Mouse (Mus musculus) megakaryocyte, embryonic 14.5 days (primary cell): ENCODE data around the gene Polr2l. TPM values are rescaled to one million over a fixed set of nuclear protein-coding genes. Genes with fewer than 3 reads are reported as not detected.

ENCODE experiments used
- H3K27me3 ChIP-seq: replicated peaks from 2 replicates; pipeline ENCODE3; 2012; ENCODE audit warnings: inconsistent platforms
- H3K36me3 ChIP-seq: replicated peaks from 2 replicates; pipeline ENCODE3; 2012; ENCODE audit warnings: low read length, inconsistent platforms, mixed read lengths
- H3K4me1 ChIP-seq: 2 replicates; pipeline ENCODE4 v1.6.1; 2012; ENCODE audit warnings: inconsistent platforms
- H3K4me3 ChIP-seq: replicated peaks from 2 replicates; pipeline ENCODE3; 2012; ENCODE audit warnings: moderate library complexity, mild to moderate bottlenecking, inconsistent platforms
- H3K9me3 ChIP-seq: 2 replicates; pipeline ENCODE4 v1.6.1; 2012; ENCODE audit warnings: inconsistent platforms
- FLI1 ChIP-seq: IDR thresholded peaks from 2 replicates; pipeline ENCODE4 v1.6.1; 2012; ENCODE audit warnings: low read length, inconsistent platforms, mixed read lengths
- GATA1 ChIP-seq: IDR thresholded peaks from 3 replicates; pipeline ENCODE4 v1.6.1; 2012; ENCODE audit warnings: mixed read lengths, low read length, inconsistent platforms, borderline replicate concordance
- polyA plus RNA-seq: library from polyadenylated mRNA; stranded (reverse); fragments of >175 nt; gene quantifications from 2 replicates; pipeline ENCODE4 v1.2.3, GENCODE M21; 2012; ENCODE audit warnings: low replicate concordance; ENCODE audit not compliant: insufficient read depth

The Polr2l gene
- polyA plus RNA-seq, 1 experiment = 150 TPM

GRCm38 (mm10) chr7:141506278-141506677, 31.3 kb upstream of the Polr2l start:
- no peak for TF ChIP-seq FLI1
- TF ChIP-seq GATA1 = no peak
- peaks cover 71% of the 10 kb centered on the region for H3K36me3 ChIP-seq
- peaks cover 35% of the 10 kb centered on the region for H3K4me1 ChIP-seq
- no peaks in the 10 kb centered on the region for H3K27me3 ChIP-seq
- H3K9me3 ChIP-seq = no peaks in the 10 kb centered on the region
- no peak overlapping the region for H3K4me3 ChIP-seq

- peaks cover 68% of the 10 kb centered on the region for H3K36me3 ChIP-seq
- TF ChIP-seq GATA1 = no peak
- no peak for TF ChIP-seq FLI1
- no peak overlapping the region for H3K4me3 ChIP-seq
- H3K27me3 ChIP-seq = no peaks in the 10 kb centered on the region
- no peaks in the 10 kb centered on the region for H3K9me3 ChIP-seq
- H3K4me1 ChIP-seq = peaks cover 30% of the 10 kb centered on the region
These were observed 27.6 kb upstream of the Polr2l start for GRCm38 (mm10) chr7:141502556-141502905.

- Histone ChIP-seq H3K9me3 (no peaks in the 10 kb centered on the region), H3K36me3 (peaks cover 71% of the 10 kb centered on the region), H3K4me1 (peaks cover 31% of the 10 kb centered on the region), H3K27me3 (no peaks in the 10 kb centered on the region), H3K4me3 (no peak overlapping the region)
- TF ChIP-seq GATA1 = no peak
- no peak for TF ChIP-seq FLI1
These were observed 27.1 kb upstream of the Polr2l start for GRCm38 (mm10) chr7:141501820-141502555.

- TF ChIP-seq FLI1 (no peak), GATA1 (no peak)
- H3K9me3 ChIP-seq = no peaks in the 10 kb centered on the region
- peaks cover 19% of the 10 kb centered on the region for H3K4me1 ChIP-seq
- H3K27me3 ChIP-seq = no peaks in the 10 kb centered on the region
- no peak overlapping the region for H3K4me3 ChIP-seq
- peaks cover 97% of the 10 kb centered on the region for H3K36me3 ChIP-seq
These were observed 22.7 kb upstream of the Polr2l start for GRCm38 (mm10) chr7:141497600-141497999.

- no peaks in the 10 kb centered on the region for H3K9me3 ChIP-seq
- no peaks in the 10 kb centered on the region for H3K27me3 ChIP-seq
- H3K36me3 ChIP-seq = peaks cover 98% of the 10 kb centered on the region
- H3K4me1 ChIP-seq = peaks cover 28% of the 10 kb centered on the region
- TF ChIP-seq FLI1 (no peak), GATA1 (no peak)
- H3K4me3 ChIP-seq = no peak overlapping the region
These were observed 21.0 kb upstream of the Polr2l start for GRCm38 (mm10) chr7:141495940-141496339.

- Histone ChIP-seq H3K27me3 (no peaks in the 10 kb centered on the region), H3K9me3 (no peaks in the 10 kb centered on the region), H3K36me3 (peaks cover 100% of the 10 kb centered on the region), H3K4me1 (peaks cover 34% of the 10 kb centered on the region), H3K4me3 (no peak overlapping the region)
- TF ChIP-seq GATA1 (no peak), FLI1 (no peak)
These were observed 20.4 kb upstream of the Polr2l start for GRCm38 (mm10) chr7:141495379-141495778.

GRCm38 (mm10) chr7:141493729-141494128, 18.8 kb upstream of the Polr2l start:
- TF ChIP-seq FLI1 (no peak), GATA1 (no peak)
- Histone ChIP-seq H3K9me3 (no peaks in the 10 kb centered on the region), H3K27me3 (no peaks in the 10 kb centered on the region), H3K36me3 (peaks cover 100% of the 10 kb centered on the region), H3K4me1 (peaks cover 47% of the 10 kb centered on the region), H3K4me3 (no peak overlapping the region)

- Histone ChIP-seq H3K9me3 (no peaks in the 10 kb centered on the region), H3K36me3 (peaks cover 99% of the 10 kb centered on the region), H3K4me3 (no peak overlapping the region), H3K27me3 (no peaks in the 10 kb centered on the region), H3K4me1 (peaks cover 49% of the 10 kb centered on the region)
- TF ChIP-seq GATA1 (no peak), FLI1 (no peak)
These were observed 17.8 kb upstream of the Polr2l start for GRCm38 (mm10) chr7:141492738-141493137.

GRCm38 (mm10) chr7:141491151-141491550, 16.2 kb upstream of the Polr2l start:
- H3K4me3 ChIP-seq = no peak overlapping the region
- peaks cover 56% of the 10 kb centered on the region for H3K4me1 ChIP-seq
- no peaks in the 10 kb centered on the region for H3K9me3 ChIP-seq
- peaks cover 99% of the 10 kb centered on the region for H3K36me3 ChIP-seq
- TF ChIP-seq GATA1 (no peak), FLI1 (no peak)
- H3K27me3 ChIP-seq = no peaks in the 10 kb centered on the region

- TF ChIP-seq GATA1 (no peak), FLI1 (no peak)
- peaks cover 99% of the 10 kb centered on the region for H3K36me3 ChIP-seq
These were observed 12.2 kb upstream of the Polr2l start for GRCm38 (mm10) chr7:141487141-141487540.

More at GRCm38 (mm10) chr7:141487141-141487540, 12.2 kb upstream of the Polr2l start:
- H3K4me1 ChIP-seq = peaks cover 89% of the 10 kb centered on the region
- no peaks in the 10 kb centered on the region for H3K9me3 ChIP-seq
- no peak overlapping the region for H3K4me3 ChIP-seq
- H3K27me3 ChIP-seq = no peaks in the 10 kb centered on the region
